Mouse (Mus musculus) urinary bladder, postnatal 14 days (tissue): ENCODE measurements around the gene Klhl2.

Experiments used
- DNase-seq: peaks from one replicate; pipeline ENCODE4 v3.0.0; 2021; ENCODE audit warnings: low spot score

Klhl2 gene

DNA sequence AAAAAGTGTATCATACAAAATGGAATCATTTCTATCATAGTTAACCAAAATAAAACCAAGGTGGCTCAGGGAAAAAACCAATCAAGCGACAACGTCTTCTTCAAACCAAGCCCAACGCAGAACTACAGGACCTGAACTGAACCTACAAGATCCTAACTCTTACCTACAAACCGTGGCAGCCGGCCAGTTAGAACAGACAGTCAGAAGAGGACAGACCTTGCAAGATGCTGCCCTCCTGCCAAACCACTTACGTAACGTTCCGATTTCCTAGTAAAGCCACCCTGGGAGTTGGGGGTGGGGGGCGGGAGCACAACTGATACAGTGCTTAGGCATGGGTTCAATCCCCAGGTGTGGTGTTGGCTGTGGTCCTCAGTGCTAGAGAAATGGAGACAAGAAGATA lies 82.8 kb downstream of the Klhl2 start:
- no peak for DNase-seq

DNA sequence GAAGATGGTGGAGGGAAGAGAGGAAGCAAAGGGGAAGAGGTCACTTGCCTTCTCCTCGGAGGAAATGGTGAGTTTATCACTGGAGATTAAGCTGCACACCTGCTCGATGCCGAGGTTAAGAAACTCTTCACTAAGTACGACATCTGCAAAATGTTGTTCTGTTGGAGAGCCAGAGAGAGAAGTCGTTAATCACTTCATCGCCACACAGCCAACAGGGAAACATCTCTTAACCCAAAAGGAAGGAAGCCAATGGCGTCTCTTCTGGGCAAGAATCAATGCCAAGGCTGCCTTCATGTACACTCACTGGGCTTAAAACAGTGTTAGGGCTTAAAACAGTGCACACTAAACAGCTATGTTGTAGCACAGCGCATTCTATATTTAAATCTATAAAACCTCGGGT lies 85.7 kb downstream of the Klhl2 start:
- no peak for DNase-seq

- no peak for DNase-seq
These were observed 87.1 kb downstream of the Klhl2 start for GRCm38 (mm10) chr8:64762751-64763150.

DNA sequence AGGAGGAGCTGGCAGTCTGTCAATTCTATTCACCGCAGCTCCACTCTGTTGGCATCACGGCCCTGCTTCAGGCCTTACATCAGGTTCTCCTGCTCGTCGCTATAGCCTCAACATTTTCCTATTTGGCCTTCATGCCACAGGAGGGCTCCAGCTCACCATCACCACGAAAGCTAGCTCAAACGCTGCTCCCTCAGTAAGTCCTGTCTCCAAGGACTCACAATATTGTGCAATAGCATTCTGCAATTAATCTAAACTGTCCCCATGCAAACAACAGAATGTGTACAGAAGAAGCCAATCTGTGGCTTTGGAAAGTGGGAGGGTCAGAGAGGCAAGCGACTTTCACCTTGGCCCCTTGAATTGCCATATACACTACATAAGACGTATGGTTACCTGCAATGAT lies 88.4 kb downstream of the Klhl2 start:
- peak; percentile 16 for DNase-seq

- no peak for DNase-seq
These were observed 91.9 kb downstream of the Klhl2 start for GRCm38 (mm10) chr8:64757956-64758355.

DNA sequence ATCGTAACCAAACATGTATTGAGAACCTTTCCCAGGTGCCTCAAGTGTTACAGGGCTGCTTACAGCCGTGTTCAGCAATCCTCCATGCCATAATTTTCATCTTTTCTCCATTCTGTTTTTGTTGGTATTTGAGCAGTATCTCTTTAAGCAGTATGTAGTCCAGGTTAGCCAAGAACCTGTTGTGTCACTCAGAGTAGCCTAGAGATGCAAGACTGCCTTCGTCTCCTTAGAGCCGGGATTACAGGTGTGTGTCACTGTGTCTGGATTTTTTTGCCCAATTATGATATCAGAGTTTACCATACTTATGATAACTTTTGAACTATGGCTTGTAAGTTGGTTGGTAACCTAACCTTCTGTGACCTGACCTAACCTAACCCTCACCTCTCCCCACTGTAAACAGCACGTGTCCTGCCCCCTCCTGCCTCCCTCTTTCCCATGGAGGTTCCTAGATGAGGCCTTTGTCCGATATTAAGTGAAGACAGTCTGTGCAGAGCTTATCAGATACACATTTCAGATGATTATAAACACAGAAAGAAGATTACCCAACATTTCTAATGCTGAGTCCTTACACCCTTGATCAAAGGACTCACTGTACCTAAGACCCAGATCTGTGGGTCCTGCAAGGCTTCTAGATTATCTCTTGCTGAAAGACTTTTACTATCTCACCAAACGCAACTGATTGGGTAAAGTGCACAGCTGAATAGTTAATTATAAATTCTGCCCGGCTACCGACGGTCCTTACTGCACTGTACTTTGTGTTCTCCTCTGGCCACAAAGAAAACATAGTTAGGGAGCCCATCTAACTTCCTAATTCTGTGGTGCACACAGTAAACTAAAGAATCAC lies 103.4 kb downstream of the Klhl2 start:
- no peak for DNase-seq

GRCm38 (mm10) chr8:64740547-64741211 lies 109.1 kb downstream of the Klhl2 start:
- DNase-seq = no peak

DNA sequence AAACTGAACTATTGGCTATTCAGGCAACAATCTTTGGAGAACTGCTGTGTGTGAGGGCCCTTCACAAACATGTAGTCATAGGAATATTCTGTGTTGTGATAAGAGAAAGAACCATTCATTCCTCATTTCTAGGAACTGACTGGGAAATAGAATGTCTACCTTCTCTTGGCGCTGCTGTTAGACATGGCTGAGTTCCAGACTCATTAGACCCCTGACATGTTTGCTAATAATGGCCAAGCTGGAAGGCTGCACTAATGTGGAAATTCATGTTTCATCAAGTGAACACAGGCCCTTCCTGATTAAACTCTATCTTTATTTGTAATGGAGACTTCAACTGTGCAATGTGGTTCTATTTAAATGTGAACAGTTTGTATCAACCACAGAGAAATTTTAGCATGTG lies 110.9 kb downstream of the Klhl2 start:
- DNase-seq = no peak

DNA sequence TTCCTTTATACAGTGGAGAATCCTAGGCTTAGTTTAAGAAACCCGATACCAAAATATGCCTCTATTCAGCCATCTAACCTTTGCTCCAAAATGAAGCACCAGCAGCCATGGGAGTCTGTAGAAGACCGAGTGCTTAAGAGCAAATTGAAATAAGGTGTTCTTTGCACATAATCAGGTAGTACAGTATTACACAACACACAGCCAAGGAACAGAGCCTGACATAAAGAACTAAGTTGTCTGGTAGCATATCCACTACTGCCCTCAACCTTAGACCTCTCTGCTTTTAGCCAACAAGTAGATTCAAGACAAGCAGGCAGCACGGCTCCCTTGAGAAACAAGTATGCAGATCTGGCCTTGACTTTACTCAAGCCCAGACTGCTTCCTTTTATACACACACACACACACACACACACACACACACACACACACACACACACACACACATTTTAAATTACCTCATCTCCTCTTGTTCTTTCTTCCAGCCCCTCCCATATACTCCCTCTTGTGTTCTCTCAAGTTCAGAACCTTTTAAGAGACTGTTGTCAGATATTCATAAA lies 113.0 kb downstream of the Klhl2 start:
- no peak for DNase-seq

GRCm38 (mm10) chr8:64735161-64735560 lies 114.7 kb downstream of the Klhl2 start:
- no peak for DNase-seq

DNA sequence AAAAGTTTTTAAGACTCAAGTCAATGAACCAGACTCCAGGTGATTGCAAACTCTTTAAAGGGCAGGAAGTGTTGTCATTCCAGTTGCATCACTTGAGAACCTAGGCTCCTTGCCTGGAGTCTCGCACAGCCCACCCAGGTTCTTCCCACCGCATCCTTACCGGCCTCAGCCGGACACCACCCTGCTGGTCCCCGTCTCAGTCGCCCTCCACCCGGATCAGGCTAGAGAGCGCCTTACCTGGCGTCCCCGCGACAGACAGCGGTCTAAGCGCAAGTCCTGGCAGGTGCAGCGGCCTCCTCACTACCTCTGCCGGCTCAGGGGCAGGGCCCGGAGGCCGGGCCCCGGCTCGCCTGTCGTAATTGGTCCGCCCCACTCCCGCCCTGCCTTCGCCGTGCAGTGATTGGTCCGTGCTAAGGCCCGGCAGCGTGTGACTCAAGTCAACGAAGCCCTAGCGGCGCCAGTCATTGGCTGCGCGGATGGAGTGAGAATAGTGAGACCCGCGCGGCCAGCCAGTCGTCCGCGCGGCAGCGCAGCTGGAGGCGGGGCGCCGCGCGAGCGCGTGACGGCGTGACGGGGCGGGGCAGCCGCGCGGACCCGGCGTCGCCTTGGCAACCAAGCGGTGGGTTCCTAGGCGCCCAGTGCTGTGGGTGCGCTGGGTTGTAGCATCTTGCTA lies 116.4 kb downstream of the Klhl2 start, which contains the start of gene Msmo1:
Gene Msmo1 (minus strand): TSS at position 522 of the 673 bp plus-strand sequence.
- DNase-seq = peak; percentile 97

DNA sequence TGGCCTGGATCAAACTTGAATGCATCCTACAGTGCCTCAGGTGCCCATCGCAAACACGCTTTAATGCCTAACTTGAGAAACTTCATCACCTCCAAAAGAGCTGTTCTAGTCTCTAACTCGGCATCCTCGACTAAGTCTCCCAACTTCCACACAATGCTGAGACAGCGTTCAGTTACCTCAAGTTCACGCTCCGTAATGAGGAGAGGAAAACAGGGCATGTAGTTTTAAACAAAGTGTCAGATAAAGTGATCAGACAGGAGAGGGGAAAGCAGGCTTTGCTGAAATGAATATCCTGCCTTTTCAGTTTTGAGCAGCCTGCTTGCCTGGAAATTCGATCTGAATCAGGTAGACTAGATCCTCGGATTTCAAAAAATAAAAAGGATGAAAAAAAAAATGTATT lies 117.2 kb downstream of the Klhl2 start:
- no peak for DNase-seq

- DNase-seq = no peak
These were observed 121.7 kb downstream of the Klhl2 start for GRCm38 (mm10) chr8:64728156-64728555.

DNA sequence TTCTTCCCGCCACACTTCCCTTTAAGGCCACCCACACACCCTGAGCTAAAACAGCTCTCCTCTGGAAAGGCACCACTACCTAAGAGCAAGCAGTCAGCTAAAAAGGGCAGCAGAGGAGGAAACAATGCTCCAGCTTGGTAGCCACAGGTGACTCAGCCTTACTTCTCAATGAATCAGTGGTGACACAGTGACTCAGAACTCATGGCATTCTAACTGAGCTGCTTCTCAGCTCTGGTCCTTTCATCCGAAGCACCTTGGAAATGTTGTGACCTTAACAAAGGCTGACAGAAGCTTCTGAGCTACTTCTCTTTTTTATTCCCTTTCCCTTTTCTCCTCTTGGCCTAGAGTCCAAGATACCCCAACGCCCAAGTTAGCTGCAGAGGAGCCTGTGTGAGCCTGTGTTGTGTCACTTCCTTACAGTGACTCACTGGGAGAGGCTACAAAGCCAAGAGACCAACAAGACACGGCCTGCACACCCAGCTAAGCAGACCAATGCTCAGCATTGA lies 123.6 kb downstream of the Klhl2 start:
- peak; percentile 46 for DNase-seq

DNA sequence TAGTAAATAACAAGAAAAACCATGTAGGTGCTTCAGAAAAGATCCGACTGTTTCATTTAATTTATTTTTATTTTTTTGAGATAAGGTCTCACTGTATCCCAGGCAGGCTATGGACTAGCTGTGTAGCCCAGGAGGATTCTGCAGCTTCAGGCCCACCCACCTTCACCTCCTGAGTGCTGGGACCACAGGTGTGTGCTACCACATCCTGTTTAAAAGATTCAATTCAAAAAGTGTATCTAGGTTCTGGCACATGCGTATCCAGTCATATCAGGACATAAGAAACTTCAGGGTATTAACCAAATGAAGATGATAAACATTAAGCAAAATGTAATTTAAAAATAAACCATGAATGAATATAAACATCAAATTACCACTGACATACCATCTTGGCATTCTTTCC lies 126.6 kb downstream of the Klhl2 start:
- no peak for DNase-seq

GRCm38 (mm10) chr8:64717868-64718267 lies 131.9 kb downstream of the Klhl2 start:
- DNase-seq = no peak

DNA sequence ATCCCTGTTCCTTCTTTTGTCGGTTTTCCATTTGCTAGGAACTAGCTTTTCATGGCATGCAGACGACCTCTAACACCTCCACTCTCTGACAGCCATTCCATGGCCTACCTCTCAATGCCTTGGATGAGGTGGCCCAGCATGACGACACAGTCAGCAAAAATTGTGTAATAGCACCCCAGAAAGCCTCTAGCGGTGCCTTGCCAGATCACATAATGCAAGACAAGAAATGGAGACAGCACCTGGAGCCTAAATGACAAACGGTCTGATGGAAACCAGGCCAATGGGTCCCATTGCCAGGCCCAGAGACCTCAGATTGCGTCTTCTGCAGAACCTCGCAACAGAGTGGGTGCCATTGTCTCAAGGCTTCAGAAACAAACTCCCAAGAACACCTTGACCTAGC lies 137.3 kb downstream of the Klhl2 start:
- DNase-seq = no peak

GRCm38 (mm10) chr8:64711544-64711943 lies 138.3 kb downstream of the Klhl2 start:
- DNase-seq = no peak

DNA sequence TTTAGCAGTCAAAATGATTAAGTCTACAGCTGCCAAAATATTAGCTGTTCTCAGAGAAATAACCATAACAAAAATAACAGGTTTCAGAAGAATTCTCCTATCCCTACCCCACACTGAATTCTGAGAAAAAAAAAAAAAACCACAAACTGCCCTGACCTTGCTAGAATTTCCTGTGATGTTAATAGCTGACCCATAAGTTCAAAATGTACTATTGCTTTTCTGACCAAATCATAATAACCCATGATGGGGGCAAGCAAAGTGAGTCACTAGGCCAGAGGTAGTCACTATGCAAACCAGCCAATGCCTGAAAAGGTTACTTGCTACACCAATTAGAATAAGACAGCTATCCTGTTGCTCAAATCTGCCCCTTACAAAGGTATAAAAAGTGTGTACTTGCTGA lies 142.3 kb downstream of the Klhl2 start:
- no peak for DNase-seq

GRCm38 (mm10) chr8:64703191-64703590 lies 146.6 kb downstream of the Klhl2 start:
- DNase-seq = no peak

- DNase-seq = peak; percentile 78
These were observed 157.1 kb downstream of the Klhl2 start, which contains the start of gene Cpe for GRCm38 (mm10) chr8:64692651-64693201. Gene Cpe (minus strand): TSS chr8:64693054.
